10 mouse cellular contexts compared by ENCODE assay signal in the genomic region with DNA sequence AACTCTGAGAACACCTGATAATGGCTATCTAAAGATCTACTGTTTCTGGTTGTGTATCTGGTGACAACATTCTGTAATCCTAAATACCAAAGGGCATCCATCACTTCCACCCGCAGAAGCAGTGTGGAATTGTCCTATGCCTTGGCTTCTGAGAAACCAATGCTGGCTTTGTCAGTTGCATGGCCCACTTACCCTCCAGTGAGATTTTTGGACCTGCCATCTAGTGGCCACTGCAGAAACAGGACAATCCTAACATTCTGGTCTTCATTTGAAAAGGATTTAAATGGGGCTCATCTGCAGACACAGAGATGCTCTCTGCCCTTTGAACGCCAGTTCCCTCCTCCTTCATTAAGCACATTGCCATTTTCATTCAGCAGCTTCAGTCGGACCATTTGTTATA.
DNase-seq lines count a peak whose midpoint lies in the region; ATAC-seq and TF ChIP-seq lines count a peak whose summit lies in the region.
"Had no signal": no experiment of that assay in that cellular context is flagged by ENCODE, and none has a peak within 500 bp of the region (broad histone marks: within the 10 kb centered on the region; RNA-seq: fewer than 3 reads in every experiment).

No protein-coding gene starts in this region.

- H3K4me2 ChIP-seq in heart, postnatal 0 days (ENCODE audit: low read depth, low read length), result no peak overlapping the region
- H3K4me2 ChIP-seq: heart, embryonic 15.5 days; lung, embryonic 15.5 days had no signal

- H3K27ac ChIP-seq in heart, postnatal 0 days (ENCODE audit: low read depth), result no peak overlapping the region
- H3K27ac ChIP-seq: heart, embryonic 15.5 days; lung, embryonic 15.5 days had no signal

- H3K4me1 ChIP-seq in heart, postnatal 0 days (ENCODE audit: control insufficient read depth, insufficient read depth), result 0 out of 2 replicates have a peak, but pooled peaks cover 7% of the 10 kb centered on the region
- H3K4me1 ChIP-seq: lung, embryonic 15.5 days had no signal

- no peak for TF ChIP-seq EP300 in heart, postnatal 0 days (IDR thresholded peaks at IDR 0.05; ENCODE audit: low read depth)

- no peaks in the 10 kb centered on the region for H3K27me3 ChIP-seq in heart, postnatal 0 days (ENCODE audit: control insufficient read depth, insufficient read depth, low read length)
- H3K27me3 ChIP-seq: heart, embryonic 15.5 days; lung, embryonic 15.5 days had no signal

- 66% methylated on average over 3 of the region's 3 CpGs for WGBS in heart, postnatal 0 days

- DNase-seq in heart, postnatal 0 days (ENCODE audit: low spot score), result peak; percentile 69
- no peak for DNase-seq in heart, postnatal 25 days (ENCODE audit: low spot score)
- peak; percentile 19 for DNase-seq in urinary bladder, postnatal 14 days (ENCODE audit: low spot score)
- DNase-seq in urinary bladder, adult 2 months (ENCODE audit: low spot score), result no peak
- DNase-seq in embryo, embryonic 10.5 days (ENCODE audit: low spot score), result peak; percentile 60
- DNase-seq in lung, postnatal 36 days, result peak; percentile 50
- no peak for DNase-seq in urinary bladder, postnatal 25 days (ENCODE audit: low spot score)
- no peak for DNase-seq in thymus, adult 18-20 months

- ATAC-seq in heart, postnatal 0 days (ENCODE audit: insufficient read depth, low read depth), result 0 out of 2 replicates have a peak, but pooled peaks have one; percentile 44

- intact Hi-C loops in heart, postnatal 25 days (cut with DNase I), result loop anchor here (5.0 kb wide), 1 partner anchor 108 kb away; no protein-coding TSS in a partner anchor

- H3K4me3 ChIP-seq in heart, postnatal 0 days (ENCODE audit: low read depth, low read length), result no peak overlapping the region
- H3K4me3 ChIP-seq: heart, embryonic 15.5 days; lung, embryonic 15.5 days had no signal

- no peaks in the 10 kb centered on the region for H3K36me3 ChIP-seq in heart, postnatal 0 days (replicated peaks; ENCODE audit: control insufficient read depth, insufficient read depth, low read length)
- H3K36me3 ChIP-seq: heart, embryonic 15.5 days; lung, embryonic 15.5 days had no signal

- no peaks in the 10 kb centered on the region for H3K9me3 ChIP-seq in heart, postnatal 0 days (replicated peaks; ENCODE audit: control insufficient read depth, low read length)
- H3K9me3 ChIP-seq: heart, embryonic 15.5 days; lung, embryonic 15.5 days had no signal

- peak; percentile 60 for TF ChIP-seq CTCF in heart, postnatal 0 days (IDR thresholded peaks at IDR 0.05; ENCODE audit: low read depth)

- no peak overlapping the region for H3K9ac ChIP-seq in heart, postnatal 0 days (replicated peaks; ENCODE audit: low read depth, low read length)
- H3K9ac ChIP-seq: heart, embryonic 15.5 days; lung, embryonic 15.5 days had no signal

Comparison
In these comparisons a context has a peak if more than half of its experiments do, and no peak if none do; other contexts are left out.
1. DNase-seq: peak in heart, postnatal 0 days (single experiment), urinary bladder, postnatal 14 days (single experiment), embryo, embryonic 10.5 days (single experiment) and lung, postnatal 36 days (single experiment); none in heart, postnatal 25 days (single experiment), urinary bladder, adult 2 months (single experiment), urinary bladder, postnatal 25 days (single experiment) and thymus, adult 18-20 months (0 of 2).